Mouse (Mus musculus) liver, embryonic 11.5 days (tissue): Measurements from ENCODE around the gene Mrpl49. TPM values are rescaled to one million over a fixed set of nuclear protein-coding genes. Genes with fewer than 3 reads are reported as not detected.
A peak's percentile ranks its signal among the peaks of the same experiment; 100 is the strongest.

ENCODE experiments used
- microRNA-seq: library from miRNA; unstranded; fragments of <30 nt; microRNA quantifications from one replicate; pipeline ENCODE4, GENCODE M21; 2017; ENCODE audit warnings: borderline number of aligned reads
- polyA plus RNA-seq: library from polyadenylated mRNA; unstranded; fragments of >200 nt; fragmentation: Nextera tagmentation; extraction: Ambion mirVana; gene quantifications from 2 replicates; pipeline ENCODE4 v1.2.1, GENCODE M21; 2014

Mrpl49 gene
- polyA plus RNA-seq, 1 experiment from 2014 or later = 84.5 TPM

Small RNAs within 50 kb of the gene (microRNA-seq; reads per million reads assigned to microRNA genes)
- gene Mir6988 = 4.2 reads per million, percentile 9 among the genes with 10 or more reads in this experiment

Other genes starting within 250 kb of the Mrpl49 start
- 26.8 and 27.9 TPM in 2 replicates for gene Frmd8, start 182.5 kb downstream of the Mrpl49 start, polyA plus RNA-seq
- 7.5 and 8.2 TPM in 2 replicates for gene Slc25a45, start 180.0 kb downstream of the Mrpl49 start, polyA plus RNA-seq
- gene Tigd3, start 163.6 kb downstream of the Mrpl49 start, polyA plus RNA-seq = 3.9 and 4.2 TPM in 2 replicates
- 119 and 127 TPM in 2 replicates for gene Dpf2, start 144.8 kb downstream of the Mrpl49 start, polyA plus RNA-seq
- 5.1 TPM in 2 replicates for gene Cdc42ep2, start 133.0 kb downstream of the Mrpl49 start, polyA plus RNA-seq
- 129 and 131 TPM in 2 replicates for gene Pola2, start 93.6 kb downstream of the Mrpl49 start, polyA plus RNA-seq
- gene Slc22a20, start 71.6 kb downstream of the Mrpl49 start, polyA plus RNA-seq = not detected in 2 replicates
- 25.2 and 25.8 TPM in 2 replicates for gene Capn1, start 41.9 kb downstream of the Mrpl49 start, polyA plus RNA-seq
- 30.7 and 33.7 TPM in 2 replicates for gene Syvn1, start 11.2 kb downstream of the Mrpl49 start, polyA plus RNA-seq
- gene Fau, start 59 bp upstream of the Mrpl49 start, polyA plus RNA-seq = 1,022 and 1,135 TPM in 2 replicates
- 38.7 and 42.3 TPM in 2 replicates for gene Znhit2, start 3.4 kb upstream of the Mrpl49 start, polyA plus RNA-seq
- gene Tm7sf2, start 10.6 kb upstream of the Mrpl49 start, polyA plus RNA-seq = 28.6 and 30.8 TPM in 2 replicates
- 54.8 and 57.1 TPM in 2 replicates for gene Vps51, start 19.4 kb upstream of the Mrpl49 start, polyA plus RNA-seq
- not detected in 2 replicates for gene Tmem262, start 22.2 kb upstream of the Mrpl49 start, polyA plus RNA-seq
- 0.75 and 2.2 TPM in 2 replicates for gene Gm28374, start 24.5 kb upstream of the Mrpl49 start, polyA plus RNA-seq
- gene Zfpl1, start 27.2 kb upstream of the Mrpl49 start, polyA plus RNA-seq = 50.4 and 52.3 TPM in 2 replicates
- 50.8 and 55.3 TPM in 2 replicates for gene Cdca5, start 27.2 kb upstream of the Mrpl49 start, polyA plus RNA-seq
- gene AC131692.1, start 36.6 kb upstream of the Mrpl49 start, polyA plus RNA-seq = 0.43 and 0.51 TPM in 2 replicates
- gene Naaladl1, start 48.0 kb upstream of the Mrpl49 start, polyA plus RNA-seq = 2.0 and 2.4 TPM in 2 replicates
- gene Sac3d1, start 60.9 kb upstream of the Mrpl49 start, polyA plus RNA-seq = 56.1 and 60.8 TPM in 2 replicates
- gene Snx15, start 70.5 kb upstream of the Mrpl49 start, polyA plus RNA-seq = 34.6 and 35.1 TPM in 2 replicates
- gene Batf2, start 83.2 kb upstream of the Mrpl49 start, polyA plus RNA-seq = 0.15 TPM in 1 of 2 replicates, not detected in the other
- gene Arl2, start 83.8 kb upstream of the Mrpl49 start, polyA plus RNA-seq = 70.6 and 73.4 TPM in 2 replicates
- gene Majin, start 126.6 kb upstream of the Mrpl49 start, polyA plus RNA-seq = not detected in 2 replicates
- gene Gpha2, start 168.6 kb upstream of the Mrpl49 start, polyA plus RNA-seq = 0.70 TPM in 1 of 2 replicates, not detected in the other
- 10.5 and 12.0 TPM in 2 replicates for gene Ppp2r5b, start 178.1 kb upstream of the Mrpl49 start, polyA plus RNA-seq
- 10.4 and 13.5 TPM in 2 replicates for gene Atg2a, start 183.9 kb upstream of the Mrpl49 start, polyA plus RNA-seq
- gene Ehd1, start 218.9 kb upstream of the Mrpl49 start, polyA plus RNA-seq = 96.5 and 105 TPM in 2 replicates
- 0.26 and 1.2 TPM in 2 replicates for gene Cdc42bpg, start 248.7 kb upstream of the Mrpl49 start, polyA plus RNA-seq